Mouse (Mus musculus) cerebellum, postnatal 25 days (tissue): ENCODE measurements at regions not wholly inside any gene's neighbourhood (a gene's known extent, or its start where the extent isn't known, plus 50 kb on each side); places are given as distances from the start of the nearest gene placed in this dataset.
A peak's percentile ranks its signal among the peaks of the same experiment; 100 is the strongest.

Source experiments
- DNase-seq, 2 experiments: peaks; one replicate each; pipeline ENCODE4 v3.0.0; 2021; ENCODE audit warnings: mixed read lengths in 2 of 2

- DNase-seq: no peak
Observed at GRCm38 (mm10) chr9:101641524-101641923, 220.1 kb upstream of the 9630041A04Rik start.

DNA sequence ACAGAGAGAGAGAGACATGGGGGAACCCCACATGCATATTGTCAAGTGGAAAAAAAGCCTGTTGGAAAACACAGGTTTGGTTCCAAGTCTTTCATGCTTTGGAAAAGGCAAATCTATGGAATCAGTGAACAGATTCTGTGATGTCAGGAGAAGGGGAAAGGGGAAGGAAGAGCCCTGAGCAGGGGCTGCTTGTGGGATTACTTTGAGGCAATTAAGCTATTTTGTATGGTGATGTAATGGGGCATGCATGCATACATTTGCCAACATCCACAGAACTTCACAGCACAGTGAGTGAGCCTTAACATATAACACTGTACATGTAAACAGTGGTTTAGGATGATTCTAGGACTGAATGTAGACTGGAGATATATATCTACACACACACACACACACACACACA is 221.0 kb upstream of the 9630041A04Rik start:
- no peak for DNase-seq

- peak; percentile 74 to 82 for DNase-seq
Observed at GRCm38 (mm10) chr9:101616261-101616660, 245.4 kb upstream of the 9630041A04Rik start.

GRCm38 (mm10) chr9:101615176-101615575 is 246.5 kb upstream of the 9630041A04Rik start:
- DNase-seq: no peak

DNA sequence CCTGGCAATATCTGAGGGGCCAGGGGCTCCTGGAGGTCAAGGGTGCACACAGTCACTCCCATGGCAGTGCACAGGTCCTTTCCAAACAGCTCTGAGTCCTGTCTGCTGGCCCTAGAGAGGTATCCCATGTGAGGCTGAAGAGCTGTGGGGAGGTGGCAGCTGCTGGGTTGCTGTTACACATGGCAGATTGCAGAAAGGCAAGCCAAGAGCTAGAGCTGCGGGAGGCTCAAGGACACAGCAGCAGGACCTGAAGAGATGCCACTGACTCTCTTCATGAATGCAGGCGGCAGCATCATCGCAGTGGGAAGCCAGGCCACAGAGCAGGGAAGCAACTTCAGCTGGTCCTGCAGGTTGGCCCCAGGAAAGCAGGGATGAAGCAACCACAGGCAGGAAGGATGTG is 247.7 kb upstream of the 9630041A04Rik start:
- peak; percentile 85 to 86 for DNase-seq

GRCm38 (mm10) chr9:101613471-101613870 is 248.2 kb upstream of the 9630041A04Rik start:
- DNase-seq: peak; percentile 88 to 91

DNA sequence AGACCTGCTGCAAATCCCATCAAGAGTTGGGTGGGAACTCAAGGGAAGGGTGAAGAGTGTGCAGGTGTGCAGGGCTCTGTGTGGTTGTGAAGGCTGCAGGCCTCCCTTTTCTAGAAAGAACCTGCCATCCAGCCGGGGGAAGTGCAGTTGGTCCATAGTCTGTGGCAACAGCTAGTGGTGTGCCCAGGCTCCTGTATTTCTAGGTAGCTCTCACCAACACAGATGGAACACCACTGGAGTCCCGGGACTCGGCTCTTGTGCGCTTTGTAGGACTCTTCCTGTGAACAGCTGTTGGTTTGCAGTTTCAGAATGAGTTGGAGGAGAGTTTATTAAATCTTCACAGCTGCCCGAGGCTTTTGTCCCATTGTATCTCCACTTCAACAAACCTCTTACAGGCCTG is 248.7 kb upstream of the 9630041A04Rik start:
- DNase-seq: no peak

- DNase-seq: no peak
Observed at GRCm38 (mm10) chr9:101612571-101612970, 249.1 kb upstream of the 9630041A04Rik start.

DNA sequence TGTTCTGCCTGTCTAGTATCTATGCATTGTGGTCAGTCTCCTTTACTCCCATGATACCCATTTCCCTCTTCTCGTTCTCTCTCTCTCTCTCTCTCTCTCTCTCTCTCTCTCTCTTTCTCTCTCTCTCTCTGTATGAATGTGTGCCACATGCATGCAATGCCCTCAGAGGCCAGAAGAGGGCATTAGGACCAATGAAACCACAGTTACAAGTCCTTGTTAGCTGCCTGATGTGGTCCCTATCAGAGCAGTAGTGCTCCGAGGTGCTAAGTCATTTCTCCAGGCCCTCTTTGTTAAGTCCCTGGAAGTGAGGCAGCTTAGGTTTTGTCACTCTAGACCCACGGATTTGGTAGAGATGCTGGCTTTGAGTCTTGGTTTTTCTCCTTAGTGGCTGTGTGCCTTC is 250.2 kb upstream of the 9630041A04Rik start:
- DNase-seq: peak; percentile 45 to 57

DNA sequence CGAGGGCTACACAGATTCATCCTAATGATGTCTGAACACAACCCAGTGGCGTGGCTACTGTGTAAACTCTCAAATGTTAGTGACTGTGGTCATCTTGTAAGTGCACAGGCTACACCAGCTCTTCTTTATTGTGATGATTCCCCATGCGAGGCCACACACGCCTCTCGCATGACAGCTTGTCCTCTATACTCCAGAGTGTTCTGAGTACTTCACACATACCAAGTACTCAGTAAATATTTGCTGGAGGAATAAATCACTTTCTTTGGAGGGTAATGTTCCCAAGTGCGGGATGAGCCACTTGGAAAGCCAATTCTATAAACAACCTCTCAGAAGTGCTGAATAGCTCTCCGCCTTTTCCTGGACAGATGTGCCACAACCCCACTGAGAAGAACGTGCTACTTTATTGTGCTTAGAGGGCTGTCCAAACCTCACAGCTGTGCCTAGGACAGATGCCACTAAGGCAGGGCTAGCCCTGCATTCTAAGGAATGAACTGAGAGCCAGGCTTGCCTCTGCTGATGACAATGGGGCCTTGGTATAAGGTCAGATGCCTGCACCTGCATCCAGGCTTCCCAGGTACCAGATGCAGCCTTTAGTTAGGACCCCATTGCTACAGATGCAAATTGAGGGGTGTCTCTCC is 250.7 kb upstream of the 9630041A04Rik start:
- no peak for DNase-seq

GRCm38 (mm10) chr9:101610338-101610737 is 251.3 kb upstream of the 9630041A04Rik start:
- DNase-seq: peak; percentile 90 to 93

DNA sequence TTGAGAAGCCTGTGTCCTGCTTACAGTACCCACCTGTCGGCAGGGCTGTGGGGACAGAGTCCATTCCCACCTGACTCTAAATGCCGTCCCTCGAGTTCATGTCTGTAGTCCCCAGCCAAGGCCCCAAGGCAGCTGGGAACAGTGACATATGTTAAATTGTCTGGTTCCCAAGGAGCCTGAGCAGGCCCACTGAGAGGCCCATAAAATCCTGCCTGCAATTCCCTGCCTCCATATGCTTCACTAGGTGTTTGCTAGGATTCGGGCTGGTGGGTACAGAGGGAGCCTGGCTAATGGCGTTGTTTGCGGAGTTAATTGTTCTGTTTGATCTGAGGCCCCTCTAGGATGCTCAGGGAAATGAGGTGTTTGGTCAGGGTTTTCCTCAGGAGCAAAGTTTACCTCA is 258.8 kb upstream of the 9630041A04Rik start:
- DNase-seq: peak; percentile 44 to 55

GRCm38 (mm10) chr9:101596898-101597297 is 264.7 kb upstream of the 9630041A04Rik start:
- DNase-seq: no peak

GRCm38 (mm10) chr9:101595101-101595650 is 266.5 kb upstream of the 9630041A04Rik start:
- DNase-seq: no peak

- DNase-seq: no peak
Observed at GRCm38 (mm10) chr9:101592621-101593020, 269.0 kb upstream of the 9630041A04Rik start.

GRCm38 (mm10) chr9:101591681-101592080 is 270.0 kb upstream of the 9630041A04Rik start:
- no peak for DNase-seq

DNA sequence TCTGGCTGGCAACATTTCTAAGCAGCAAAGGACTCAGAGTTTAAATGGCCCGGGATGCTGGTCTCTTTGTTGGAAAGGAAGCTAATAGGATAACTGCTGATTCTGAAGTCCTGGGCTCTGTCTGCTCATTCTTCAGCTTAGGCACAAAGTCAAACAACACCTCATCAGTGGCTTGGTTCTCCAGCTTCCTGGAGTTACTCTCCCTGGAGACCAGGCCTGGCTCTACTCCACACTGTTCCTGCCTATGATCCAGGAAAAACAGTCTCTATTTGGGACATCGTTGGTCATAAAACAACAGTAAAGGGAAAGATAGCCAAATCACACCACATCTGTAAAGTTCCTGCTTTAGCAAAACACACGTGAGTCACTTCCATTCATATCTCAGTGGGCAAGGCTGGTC is 271.3 kb upstream of the 9630041A04Rik start:
- DNase-seq: no peak

- no peak for DNase-seq
Observed at GRCm38 (mm10) chr9:101581064-101581463, 280.6 kb upstream of the 9630041A04Rik start.

DNA sequence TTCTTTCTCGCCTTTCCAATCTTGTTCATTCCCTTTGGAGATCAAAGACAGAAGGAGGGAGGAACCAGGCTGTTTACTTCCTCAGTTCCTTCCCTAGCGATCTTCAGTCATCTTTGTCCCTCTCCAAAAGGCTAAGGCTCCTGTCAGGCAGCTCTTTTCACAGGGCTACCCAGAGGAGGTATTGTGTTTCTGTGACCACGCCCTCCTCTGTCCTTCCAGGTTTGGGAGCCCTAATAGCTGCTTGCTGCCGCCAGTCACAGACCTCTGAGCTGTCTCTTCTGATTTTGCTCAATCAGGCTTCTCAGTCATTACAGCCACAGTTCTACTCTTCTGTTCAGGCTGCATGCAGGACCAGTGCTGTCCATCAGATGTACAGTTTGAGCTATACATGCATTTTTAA is 290.9 kb upstream of the 9630041A04Rik start:
- no peak for DNase-seq

DNA sequence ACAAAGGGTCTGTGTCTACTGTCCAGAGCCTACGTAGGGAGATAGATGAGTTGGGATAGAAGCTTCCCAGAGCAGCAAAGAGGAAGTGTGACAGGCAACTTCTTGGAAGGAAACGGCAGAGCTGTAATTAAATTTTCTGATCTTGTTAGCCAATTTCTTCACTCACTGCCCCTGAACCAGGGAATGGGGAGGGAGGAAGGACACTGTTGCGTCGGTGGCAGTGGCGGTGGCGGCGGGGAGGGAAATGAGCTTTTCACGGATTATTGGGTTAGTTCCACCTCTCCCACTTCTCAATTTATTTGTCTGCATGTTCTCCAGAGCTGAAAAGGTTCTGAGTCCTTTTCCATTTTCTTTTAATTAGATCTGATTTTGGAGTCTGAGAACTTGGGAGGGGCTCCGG is 298.4 kb upstream of the 9630041A04Rik start:
- DNase-seq: no peak

DNA sequence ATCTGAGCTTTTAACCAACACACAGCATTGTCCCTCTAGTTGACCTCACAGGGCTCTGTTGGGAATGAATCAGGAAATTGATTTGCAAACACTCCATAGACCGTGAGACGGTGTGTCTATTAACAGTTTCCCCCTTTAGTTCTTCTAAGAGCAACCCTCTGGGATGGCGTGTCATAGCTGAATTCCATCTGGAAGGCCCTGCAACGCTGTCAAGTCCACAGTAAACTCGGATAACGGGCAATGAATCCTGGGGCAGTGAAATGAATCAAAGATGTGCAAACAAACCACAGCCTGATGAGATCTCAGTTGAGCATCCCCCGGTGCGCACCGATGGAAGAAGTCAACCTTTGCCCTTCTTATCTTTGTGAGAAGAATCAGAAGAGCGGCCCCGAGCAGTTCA is 302.3 kb upstream of the 9630041A04Rik start:
- DNase-seq: no peak

DNA sequence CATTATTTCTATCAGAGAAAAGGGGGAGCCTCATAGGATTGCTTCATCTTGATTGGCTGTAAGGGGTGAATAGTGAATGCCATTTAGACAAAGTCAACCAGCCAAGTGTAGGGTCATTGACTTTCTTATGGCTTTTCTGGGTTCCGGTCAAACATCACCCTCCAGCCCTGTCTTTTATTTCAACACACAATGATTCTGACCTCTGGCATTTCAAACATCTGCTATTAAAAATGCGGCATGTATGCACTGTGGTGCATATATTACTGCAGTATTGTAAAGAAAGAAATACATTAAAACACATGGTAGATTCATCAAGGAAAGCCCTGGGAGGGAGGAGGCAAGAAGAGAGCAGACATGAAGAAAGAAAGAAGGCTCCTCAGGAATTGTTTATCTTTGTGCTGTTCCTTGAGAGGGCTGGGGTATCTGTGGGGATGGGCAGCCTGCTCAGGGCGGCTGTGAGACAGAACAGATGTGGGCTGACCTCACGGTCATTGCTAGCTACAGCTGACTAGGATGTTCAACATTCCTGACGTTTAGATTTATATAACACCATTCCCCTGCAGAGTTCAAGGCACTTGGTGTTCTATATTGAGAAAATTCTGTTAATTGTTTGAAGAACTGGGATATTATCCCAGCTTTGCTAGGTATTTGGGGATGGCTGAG is 303.5 kb upstream of the Ppp2r3a start:
- no peak for DNase-seq

GRCm38 (mm10) chr9:101552789-101553188 is 301.2 kb upstream of the Ppp2r3a start:
- no peak for DNase-seq

DNA sequence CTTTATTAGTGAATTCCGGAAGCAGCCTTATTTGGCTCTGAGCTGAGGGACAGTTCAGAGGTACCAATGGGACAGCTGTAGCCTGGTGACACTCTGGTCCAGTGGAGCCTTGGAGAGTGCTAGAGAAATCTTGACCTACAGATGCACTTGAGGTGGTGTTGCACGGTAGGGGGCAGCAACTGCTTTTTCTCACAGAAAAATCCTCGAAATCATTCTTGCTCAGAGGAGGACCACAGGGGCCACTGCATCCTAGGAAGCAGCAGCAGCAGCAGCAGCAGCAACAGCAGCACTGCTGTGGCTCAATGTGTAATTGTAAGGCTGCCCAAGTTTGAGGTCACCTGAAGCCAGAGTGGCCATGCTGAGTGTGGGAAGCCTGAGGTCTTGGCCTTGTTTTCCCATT is 299.7 kb upstream of the Ppp2r3a start:
- DNase-seq: peak in 1 of 2 experiments; percentile 13
